Mouse (Mus musculus) megakaryocyte, adult 5-6 weeks (primary cell): Measurements from ENCODE around the gene Smim4. TPM values are rescaled to one million over a fixed set of nuclear protein-coding genes. Genes with fewer than 3 reads are reported as not detected.
A peak's percentile ranks its signal among the peaks of the same experiment; 100 is the strongest.

Source experiments
- ATAC-seq: 2 replicates; pipeline ENCODE4 v1.8.0; 2016; ENCODE audit warnings: mild to moderate bottlenecking, inconsistent platforms; ENCODE audit not compliant: poor library complexity, severe bottlenecking
- total RNA-seq, 2 experiments: library from RNA; stranded (forward) in 1 of 2; stranded (reverse) in 1 of 2; fragments of 153-499, 151-499 nt in 1 of 2; fragments of 221-1000, 200-1000 nt in 1 of 2; gene quantifications; 2 replicates each; pipeline versions ENCODE4 v1.2.3 to v1.2.4; 2015 to 2017

Gene Smim4
- total RNA-seq (2015) (65.2 and 73.3 TPM in 2 replicates), total RNA-seq (2017) (34.8 and 42.5 TPM in 2 replicates)

DNA sequence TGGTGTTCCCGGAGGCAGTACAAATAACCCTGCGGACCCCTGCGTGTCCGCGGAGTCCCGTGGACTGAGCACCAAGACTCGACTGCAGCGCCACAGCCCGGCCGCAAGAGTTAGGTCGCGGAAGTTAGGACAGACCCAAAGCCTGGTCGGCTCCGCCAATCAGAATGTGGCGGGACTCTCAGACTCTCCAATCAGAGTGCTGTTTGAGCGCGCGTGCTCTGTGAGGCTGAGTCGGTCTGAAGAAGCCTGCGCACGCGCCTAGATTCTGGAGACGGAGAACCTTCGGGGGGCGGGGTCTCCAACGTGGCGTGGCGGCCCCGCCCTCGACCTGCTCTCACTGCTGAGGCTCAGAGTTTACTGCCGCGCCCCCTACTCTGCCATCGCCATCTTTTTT lies at the start of gene Smim4:
Smim4 (minus strand) TSS at position 131 of the 394 bp plus-strand sequence.
- peak; percentile 84 for ATAC-seq

DNA sequence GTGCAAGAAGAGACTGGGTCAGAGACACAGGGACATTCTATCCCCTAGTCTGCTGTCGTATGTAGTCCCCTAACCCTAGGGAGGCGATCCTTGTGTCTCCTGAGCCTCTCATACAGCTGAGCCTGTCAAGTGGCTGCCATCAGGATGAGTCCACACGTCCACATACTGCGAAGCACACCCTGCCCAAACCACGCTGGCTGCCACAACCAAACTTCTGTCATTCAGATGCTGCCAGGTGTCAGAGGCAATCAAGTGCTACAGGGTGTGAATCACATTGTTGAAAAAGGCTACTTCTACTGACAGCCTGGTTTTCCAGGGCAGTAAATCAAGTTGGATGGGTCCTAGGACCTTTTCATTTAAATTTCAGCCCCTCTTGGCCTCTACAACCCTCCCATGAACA lies 49.0 kb upstream of the Smim4 start:
- ATAC-seq: no peak

DNA sequence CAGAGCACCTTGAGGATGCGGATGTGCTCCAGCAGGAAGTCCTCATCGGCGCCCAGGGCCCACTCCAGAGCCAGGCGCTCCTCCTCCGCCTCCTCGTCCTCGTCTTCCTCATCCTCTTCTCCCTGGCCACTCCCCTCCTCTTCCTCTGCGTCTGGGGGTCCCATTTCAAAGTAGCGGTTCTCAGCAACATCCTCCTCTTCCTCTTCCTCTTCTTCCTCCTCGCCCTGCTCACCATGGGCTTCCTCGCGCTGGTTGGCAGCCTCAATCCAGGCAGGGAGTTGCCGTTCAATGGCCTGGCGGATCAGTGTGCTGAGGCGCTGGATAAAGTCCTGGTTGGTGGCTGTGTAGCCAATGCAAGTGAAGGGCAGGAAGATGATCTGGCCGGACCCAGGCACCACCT lies 48.5 kb upstream of the Smim4 start:
- no peak for ATAC-seq

DNA sequence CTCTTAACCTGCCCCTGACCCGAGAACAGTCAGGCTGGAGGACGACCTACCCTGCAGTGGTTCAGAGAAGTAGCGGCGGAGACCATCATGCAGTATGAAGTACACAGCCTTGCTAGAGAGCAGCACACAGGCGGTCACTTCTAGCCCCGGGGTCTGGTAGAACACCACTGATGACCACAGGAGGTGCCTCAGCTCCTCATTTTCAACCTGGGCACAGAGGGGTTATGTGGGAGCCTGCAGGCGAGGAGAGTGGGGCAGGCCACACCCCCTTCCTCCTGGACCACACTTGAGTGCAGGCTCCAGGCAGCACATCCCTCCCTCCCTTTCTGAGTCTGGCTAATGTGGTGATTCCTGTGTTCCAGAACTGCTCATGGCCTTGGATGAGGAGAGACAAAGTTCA lies 44.8 kb upstream of the Smim4 start:
- no peak for ATAC-seq

DNA sequence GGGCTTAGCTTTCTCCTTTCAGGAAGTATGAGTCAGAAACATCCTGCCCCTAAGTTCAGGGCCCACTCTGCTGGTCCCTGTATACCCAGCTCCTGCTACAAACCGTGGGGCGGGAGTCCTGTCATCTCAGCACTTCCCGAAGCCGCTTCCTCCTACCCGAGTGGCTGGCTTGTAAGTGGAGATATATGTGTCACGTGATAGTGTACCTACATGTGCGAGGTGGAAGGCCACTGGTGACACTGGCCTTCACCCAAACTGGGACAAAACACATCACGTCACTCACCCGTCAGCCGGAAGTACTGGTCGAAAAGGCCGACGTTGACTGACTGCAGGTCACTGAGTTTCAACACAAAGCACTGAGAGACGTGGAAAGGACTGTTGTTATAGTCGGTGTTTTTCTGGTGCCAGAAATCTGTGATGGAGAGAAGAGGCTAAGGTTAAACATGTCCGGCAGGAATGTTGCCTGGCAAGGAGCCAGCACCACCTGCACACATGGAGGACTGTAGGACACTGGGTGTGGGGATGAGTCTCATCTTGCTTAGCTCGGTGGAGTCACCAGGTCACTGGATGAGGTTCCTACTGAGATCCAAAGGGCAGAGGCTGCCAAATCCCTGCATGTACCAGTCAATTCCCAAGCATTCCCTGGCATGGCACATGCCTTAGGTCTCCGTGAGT lies 44.2 kb upstream of the Smim4 start:
- no peak for ATAC-seq

DNA sequence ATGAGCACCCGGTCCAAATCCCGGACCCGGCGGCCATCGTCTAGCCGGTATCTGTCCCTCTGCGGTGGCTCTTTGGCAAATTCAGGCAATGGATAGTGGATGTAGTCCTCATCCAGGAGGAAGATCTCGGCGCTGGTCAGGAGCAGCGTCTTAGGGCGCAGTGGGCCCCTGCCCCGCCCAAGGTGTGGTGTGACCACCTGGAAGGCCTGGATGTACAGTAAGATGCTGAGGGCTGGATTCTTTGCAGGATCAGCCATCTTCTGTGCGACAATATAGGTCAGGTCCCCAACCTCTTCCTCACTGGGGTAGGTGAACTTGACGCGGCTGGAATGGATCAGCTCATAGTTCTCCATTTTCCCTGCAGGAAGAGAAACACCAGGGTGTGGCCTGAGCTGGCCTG lies 43.1 kb upstream of the Smim4 start:
- no peak for ATAC-seq

DNA sequence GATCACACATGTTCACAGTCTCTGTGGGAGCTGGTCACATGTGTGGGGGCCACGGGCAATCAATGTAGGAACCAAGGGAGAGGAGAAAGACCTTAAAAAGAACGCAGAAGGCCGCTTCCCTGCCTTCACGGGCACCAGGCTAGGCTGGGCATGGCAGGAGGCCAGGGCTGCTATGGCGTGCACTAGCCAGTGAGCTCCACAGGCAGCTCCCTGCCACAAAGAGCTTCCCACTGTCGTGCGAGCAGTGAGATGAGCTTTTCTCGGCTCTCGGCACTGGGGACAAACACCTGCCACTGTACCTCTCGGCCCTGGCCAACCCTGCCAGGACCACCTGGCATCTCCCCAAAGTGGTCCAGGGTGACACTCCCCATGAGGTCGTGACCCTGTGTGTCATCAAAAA lies 42.6 kb upstream of the Smim4 start:
- no peak for ATAC-seq

DNA sequence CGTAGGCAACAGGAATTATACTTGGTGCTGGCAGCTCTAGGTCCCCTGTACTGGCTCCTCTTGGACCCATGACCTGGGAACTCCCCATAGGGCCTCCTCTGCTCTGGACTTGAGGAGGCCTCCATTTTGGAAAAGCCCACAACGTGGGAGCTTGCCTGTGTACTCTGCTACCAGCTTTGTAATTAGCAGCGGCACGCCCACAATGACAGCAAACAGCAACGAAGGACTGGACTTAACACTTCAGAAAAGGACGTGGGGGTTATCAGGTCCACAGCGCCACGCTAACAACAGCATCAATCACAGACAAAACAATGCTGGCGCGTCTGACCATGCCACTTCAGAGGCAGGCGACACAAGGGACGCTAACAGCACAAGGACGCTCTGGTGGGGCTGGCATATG lies 42.2 kb upstream of the Smim4 start:
- ATAC-seq: no peak

DNA sequence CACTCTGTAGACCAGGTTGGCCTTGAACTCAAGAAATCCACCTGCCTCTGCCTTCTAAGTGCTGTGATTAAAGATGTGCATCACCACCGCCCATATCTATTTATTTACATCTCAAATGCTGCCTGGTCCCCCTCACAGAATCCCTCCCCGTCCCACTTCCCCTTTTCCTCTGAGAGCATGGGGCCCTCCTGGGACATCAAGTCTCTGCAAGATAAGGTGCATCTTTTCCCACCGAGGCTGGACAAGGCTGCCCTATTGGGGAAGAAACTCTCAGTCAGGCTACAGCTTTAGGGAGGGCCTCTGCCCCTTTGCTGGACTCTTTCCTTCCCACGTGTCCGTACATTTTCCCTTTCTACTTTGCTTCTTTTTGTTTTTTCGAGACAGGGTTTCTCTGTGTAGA lies 40.8 kb upstream of the Smim4 start:
- ATAC-seq: no peak

DNA sequence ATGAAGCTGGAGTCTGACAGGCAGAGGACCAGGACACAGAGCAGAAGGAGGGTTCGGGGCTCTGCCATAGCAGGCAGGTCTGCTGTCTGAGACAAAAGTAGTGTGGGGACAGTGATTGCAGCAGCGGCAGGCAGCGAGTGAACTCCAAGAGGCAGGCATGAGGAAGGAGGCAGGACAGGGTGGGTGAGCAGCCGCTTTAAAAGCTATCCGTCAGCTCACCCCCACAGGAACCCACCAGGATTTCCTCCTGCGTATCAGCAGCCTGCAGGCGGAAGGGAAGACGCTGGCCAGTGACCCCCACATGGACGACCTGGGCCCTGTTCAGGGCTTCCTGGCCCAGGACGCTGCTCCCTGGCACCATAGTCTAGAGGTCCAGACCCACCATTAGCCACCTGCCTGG lies 39.7 kb upstream of the Smim4 start, which contains the start of gene Stab1:
Stab1 (minus strand) TSS at position 217 of the 400 bp plus-strand sequence.
- ATAC-seq: no peak

DNA sequence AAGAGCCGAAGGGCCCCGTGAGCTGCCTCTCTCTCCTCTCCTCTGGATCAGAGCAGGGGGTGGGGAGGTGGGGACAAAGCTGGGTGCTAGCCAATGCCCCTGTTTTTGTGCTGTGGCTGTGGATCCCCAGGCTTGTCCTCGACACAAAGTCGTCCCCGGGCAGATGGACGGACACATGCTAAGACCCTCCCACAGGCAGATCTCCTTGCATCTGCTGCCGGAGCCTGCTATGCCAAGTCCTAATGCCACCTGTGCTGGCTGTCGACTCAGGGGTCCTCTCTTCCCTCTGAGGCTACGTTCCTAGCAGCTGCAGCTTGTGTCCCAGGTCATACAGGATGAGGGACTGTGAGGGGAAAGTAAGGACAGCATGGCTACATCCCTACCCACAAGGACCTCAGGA lies 38.1 kb upstream of the Smim4 start:
- ATAC-seq: no peak

DNA sequence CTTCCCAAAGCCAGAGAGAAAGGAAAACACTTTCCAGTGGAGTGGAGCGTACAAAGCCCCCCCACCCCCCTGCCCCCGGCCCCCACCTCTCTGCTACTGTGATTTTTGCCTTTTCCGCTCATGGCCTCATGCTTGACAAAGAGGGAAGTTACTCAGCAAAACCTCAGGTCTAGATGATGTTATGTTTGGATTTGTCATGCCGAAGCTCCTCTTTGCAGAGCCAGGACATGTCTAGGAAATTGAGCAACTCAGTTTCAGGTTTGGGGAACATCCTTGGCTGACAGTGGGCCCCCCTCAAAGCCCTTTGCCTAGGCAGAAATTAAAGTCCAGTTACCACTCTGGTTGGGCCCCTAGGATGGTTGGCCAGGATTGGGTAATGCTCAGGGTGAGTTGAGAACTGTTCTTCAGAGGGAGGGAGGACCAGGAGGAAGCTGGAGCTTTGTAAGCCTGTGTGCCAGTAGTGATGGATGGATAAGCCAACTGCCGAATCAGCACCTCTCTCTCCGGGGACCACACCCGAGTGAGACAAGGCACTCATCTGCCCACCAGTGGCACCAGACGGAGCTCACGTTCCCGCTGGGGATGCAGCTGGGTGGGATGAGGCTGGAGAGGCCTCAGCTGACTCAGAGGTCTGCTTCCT lies 37.4 kb upstream of the Smim4 start:
- peak; percentile 87 for ATAC-seq

DNA sequence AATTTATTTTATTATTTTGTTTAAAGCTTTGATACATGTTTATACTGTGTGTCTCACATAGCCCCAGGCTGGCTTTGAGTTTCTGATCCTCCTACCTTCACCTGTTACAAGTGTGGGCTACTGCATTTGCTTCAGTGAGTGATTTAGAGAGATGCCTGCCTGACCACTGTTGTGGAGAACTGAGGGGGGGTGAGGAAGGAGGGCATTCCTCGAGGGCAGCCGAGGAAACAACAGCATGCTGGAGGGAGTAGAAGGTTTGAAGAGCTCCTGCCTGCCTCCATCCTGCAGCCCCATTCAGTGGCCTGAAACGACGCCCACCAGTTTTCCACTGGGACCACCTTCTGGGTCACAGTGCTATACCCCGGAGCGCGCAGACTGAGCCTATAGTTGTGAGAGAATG lies 36.7 kb upstream of the Smim4 start:
- no peak for ATAC-seq

DNA sequence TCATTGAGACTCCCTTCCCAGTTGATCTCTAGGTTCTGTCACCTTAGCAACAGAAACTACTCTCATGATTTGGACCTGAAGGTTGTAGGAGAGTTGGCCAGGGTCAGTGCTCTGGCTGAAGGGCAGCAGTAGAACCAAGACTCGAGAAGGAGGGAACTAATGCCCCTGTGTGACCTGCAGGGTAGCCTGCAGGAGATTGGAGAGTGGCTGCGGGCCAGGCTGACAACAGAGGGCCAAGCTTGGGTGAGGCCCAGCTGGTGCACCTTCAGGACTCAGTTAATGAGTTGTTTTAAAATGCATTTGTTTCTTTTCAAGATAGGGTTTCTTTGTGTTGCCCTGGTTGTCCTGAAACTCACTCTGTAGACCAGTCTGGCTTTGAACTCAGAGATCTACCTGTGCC lies 36.3 kb upstream of the Smim4 start:
- no peak for ATAC-seq

DNA sequence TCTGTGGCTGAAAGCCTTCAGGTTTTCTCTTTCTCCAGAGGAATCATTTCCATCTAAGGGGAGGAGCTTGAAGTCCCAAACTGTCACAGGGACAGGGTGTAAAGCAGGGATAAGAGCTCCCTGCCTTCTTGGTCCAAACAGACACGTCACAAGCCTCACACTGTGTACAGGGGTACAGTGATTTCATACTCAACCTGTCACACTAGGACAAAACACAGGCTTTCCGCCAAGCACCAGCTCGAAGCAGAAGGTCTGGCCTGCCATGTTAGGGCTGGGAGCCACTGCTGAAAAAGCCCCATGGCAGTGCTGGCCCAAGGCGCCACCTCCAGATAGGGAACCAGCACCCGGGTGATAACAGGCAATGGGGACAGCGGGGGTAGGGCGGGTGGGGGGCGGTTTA lies 35.3 kb upstream of the Smim4 start:
- ATAC-seq: no peak

DNA sequence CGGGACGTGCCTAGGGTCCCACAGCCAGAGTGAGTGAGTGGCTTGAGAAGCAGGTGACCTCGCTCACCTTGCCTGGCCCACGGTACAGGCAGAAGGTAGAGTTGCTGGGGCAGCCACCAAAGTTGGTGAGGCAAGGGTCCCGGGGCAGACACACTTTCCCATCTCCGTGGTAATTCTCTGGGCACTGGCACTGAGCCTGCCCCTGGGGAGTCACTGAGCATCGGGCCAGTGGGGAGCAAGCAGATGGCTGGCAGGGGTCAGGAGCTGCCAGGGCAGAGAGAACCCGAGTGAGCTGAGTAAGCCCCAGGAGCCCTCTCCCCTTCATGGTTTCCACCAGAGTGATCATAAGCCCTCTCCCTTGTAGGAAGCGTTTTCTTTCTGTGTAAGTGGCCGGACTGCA lies 32.9 kb upstream of the Smim4 start:
- no peak for ATAC-seq

DNA sequence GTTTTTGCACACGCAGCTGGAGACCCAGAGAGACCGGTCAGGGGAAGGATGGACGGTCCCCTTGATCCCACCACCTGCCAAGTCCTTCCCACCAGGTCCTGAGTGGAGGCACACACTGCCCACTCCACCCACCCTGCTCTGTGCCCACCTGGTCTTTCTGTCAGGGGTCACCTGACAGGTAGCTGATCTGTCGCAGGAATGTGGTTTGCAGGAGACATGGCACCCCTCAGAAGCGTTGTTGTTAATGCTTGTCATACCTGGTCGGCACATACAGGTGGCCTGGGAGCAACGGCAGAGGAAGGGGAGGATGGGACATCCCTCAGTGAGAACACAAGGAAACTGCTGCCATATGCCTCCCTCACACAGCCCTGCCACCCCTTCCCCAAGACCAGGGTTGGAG lies 32.4 kb upstream of the Smim4 start:
- no peak for ATAC-seq

DNA sequence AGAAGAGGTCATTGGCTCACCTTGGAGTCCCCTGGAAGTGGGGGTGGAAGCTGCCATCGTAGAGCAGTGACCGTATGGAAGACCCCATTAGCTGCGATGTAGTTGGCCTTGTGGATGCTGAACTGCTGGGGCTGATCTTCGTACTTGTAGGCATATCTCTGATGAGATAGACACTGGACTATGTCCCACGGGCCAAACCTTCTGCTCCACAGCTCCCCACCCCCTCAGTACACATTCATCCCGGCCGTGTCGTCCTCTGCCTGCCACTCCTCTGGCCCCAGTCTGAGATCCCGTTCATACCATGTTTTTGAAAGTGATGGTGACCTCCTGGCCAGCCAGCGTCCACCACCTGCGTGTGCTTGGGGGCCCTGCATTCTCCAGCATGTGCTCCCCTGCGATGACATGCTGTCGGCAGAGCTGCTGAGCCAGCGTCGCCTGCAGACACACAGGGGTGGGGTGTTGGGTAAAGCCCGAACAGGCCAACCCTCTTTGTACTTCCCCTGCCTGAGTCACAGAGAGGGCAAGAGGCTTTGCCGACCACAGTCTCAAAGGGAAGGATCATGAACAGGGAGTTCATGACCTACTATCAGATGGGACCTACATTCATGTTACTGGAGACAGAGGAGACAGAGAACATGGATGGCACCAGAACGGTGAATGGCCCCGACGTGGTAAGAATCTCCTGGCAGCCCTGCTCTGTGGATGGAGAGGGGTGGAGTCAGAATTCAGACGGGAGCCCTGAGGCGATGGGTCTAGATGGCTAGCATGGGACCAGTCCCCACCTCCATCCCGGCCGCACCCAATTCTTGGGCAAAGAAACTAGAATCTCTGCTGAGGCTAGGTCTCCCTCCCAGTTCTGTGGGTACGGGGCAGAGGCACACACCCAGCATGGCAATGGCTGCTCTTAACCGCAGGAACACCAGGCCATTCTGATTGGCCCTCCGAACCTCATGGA lies 31.7 kb upstream of the Smim4 start:
- peak; percentile 96 for ATAC-seq

DNA sequence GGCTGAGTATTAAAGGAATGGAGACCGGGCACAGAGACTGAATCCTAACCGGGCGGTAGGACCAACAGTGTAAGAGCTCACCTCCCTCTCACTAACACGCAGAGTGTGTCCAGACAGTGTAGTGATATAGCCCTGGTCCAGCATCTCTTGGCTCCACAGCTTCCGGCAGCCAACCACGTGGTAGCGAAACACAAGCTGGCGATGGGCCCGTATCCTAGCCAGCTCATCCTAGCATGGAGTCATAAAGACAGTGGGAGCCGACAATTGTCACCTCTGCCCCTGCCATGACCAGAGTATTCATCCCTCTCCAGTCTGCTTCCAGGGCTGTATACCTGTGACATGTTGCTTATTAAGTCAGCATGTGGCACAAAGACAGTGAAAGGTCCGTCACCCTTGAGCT lies 16.9 kb upstream of the Smim4 start:
- ATAC-seq: no peak

DNA sequence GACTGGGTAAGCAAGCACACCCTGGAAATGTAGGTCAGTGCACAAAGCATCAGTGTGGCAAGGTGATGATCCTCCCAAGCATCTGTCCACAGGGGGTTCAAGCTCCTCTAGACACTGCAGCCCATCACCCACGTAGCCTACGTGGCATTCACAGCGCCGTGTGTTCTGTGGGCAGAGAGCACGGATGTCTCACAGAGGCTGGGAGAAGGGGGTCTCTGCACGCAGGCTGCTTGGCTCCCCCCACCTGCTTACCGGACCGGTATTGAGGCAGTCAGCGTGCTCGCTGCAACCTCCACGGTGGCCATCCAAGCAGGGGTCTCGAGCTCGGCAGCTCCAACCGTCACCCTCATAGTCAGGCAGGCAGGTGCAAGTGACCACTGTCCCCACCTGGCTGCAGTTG lies 12.3 kb upstream of the Smim4 start:
- ATAC-seq: no peak

DNA sequence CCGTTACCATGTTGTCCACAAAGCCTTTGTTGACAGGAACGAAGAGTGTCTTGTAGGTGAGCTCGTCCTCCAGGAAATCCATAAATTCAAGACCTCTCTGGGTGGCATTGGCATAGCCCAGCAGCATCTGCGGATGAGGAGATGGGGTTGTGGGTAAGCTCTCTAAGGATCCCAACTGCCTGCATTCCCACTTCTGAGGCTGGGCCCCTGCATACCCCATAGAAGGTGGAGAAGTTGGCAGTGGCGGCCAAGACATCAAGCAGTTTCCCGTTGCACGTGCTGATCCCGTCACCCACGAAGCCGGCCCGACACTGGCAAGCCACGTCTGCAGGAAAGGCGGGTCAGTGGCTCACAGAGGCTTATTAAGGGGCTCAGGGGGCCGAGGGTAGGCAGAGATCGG lies 11.4 kb upstream of the Smim4 start:
- no peak for ATAC-seq

DNA sequence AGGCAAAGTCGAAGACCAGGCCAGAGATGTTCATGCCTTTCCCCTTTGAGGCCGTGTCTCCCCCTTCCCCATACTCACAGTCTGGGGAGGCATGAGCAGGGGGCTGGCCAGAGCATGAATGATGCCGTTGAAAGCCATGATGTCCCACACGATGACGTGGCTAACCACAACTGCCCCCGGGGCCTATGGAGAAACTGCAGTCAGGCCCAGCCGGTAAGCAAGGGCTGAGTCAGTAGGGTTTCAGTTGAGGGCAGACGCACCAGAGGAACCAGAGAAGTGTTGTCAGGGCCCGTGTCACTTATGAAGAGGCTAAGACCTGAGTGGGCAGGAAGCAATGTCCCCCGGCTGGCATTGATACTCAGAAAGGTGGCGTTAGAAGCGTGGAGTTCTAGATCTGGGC lies 10.9 kb upstream of the Smim4 start:
- ATAC-seq: peak; percentile 47; the same call in 1 of the 2 replicates
